Mouse (Mus musculus) heart, embryonic 11.5 days (tissue): ENCODE measurements around the gene Nfs1. TPM values are rescaled to one million over a fixed set of nuclear protein-coding genes. Genes with fewer than 3 reads are reported as not detected.
"Not testable (repeated sequence)": the region's sequence is repeated elsewhere in the genome, so short reads cannot be mapped to it uniquely, and the experiment has no call there.

Source experiments
- ATAC-seq: fragments of 200-750 bp; cut with Nextera tagmentation; replicated peaks from 2 replicates; pipeline ENCODE4 v1.8.0; 2017; ENCODE audit warnings: moderate library complexity; ENCODE audit not compliant: insufficient number of reproducible peaks, low FRiP score, low TSS enrichment
- H3K27ac ChIP-seq: fragments of 300-500 bp; sonication (generic); 2 replicates; pipeline ENCODE4 v1.5.1; 2014; ENCODE audit warnings: mild to moderate bottlenecking, low read depth, low read length
- H3K27me3 ChIP-seq: fragments of 300-500 bp; sonication (generic); 2 replicates; pipeline ENCODE4 v1.6.1; 2014; ENCODE audit warnings: mild to moderate bottlenecking, low read length, mixed read lengths; ENCODE audit not compliant: control insufficient read depth, insufficient read depth
- H3K36me3 ChIP-seq: fragments of 300-500 bp; sonication (generic); 2 replicates; pipeline ENCODE4 v1.6.1; 2014; ENCODE audit warnings: mild to moderate bottlenecking, low read length, moderate library complexity, mixed read lengths; ENCODE audit not compliant: control insufficient read depth, insufficient read depth
- H3K4me1 ChIP-seq: fragments of 300-500 bp; sonication (generic); 2 replicates; pipeline ENCODE4 v1.6.1; 2014; ENCODE audit warnings: low read length; ENCODE audit not compliant: control insufficient read depth, insufficient read depth
- H3K4me2 ChIP-seq: fragments of 300-500 bp; sonication (generic); 2 replicates; pipeline ENCODE4 v1.6.1; 2014; ENCODE audit warnings: mild to moderate bottlenecking, moderate library complexity
- H3K4me3 ChIP-seq: fragments of 300-500 bp; sonication (generic); 2 replicates; pipeline ENCODE4 v1.5.1; 2014; ENCODE audit warnings: low read depth, low read length
- H3K9ac ChIP-seq: fragments of 300-500 bp; sonication (generic); 2 replicates; pipeline ENCODE4 v1.6.1; 2014; ENCODE audit warnings: mild to moderate bottlenecking, low read depth, low read length, moderate library complexity
- H3K9me3 ChIP-seq: fragments of 300-500 bp; sonication (generic); replicated peaks from 2 replicates; pipeline ENCODE4 v1.6.1; 2016; ENCODE audit warnings: low read length; ENCODE audit not compliant: control insufficient read depth
- WGBS: fragments of 180-500 bp; shearing (Covaris S2); extraction: QIAGEN DNeasy Blood & Tissue Kit; methylation state at CpG from one replicate; pipeline ENCODE4 v1.1.7; 2014; ENCODE audit not compliant: insufficient replicate concordance; 5-methylcytosine and 5-hydroxymethylcytosine counted together
- polyA plus RNA-seq: library from polyadenylated mRNA; unstranded; fragments of >200 nt; fragmentation: Nextera tagmentation; extraction: Ambion mirVana; gene quantifications from 2 replicates; pipeline ENCODE4 v1.2.1, GENCODE M21; 2014

Nfs1 gene
- polyA plus RNA-seq, 1 experiment from 2014 or later: 55.7 TPM

GRCm38 (mm10) chr2:156126992-156127391 is 17.0 kb downstream of the Nfs1 start, which contains the start of gene Gm28036:
Gene Gm28036, minus strand, starts transcription at chr2:156127092.
- Histone ChIP-seq H3K4me3 (no peak within 1 kb of the TSS), H3K4me1 (no peaks in the 10 kb centered on the region), H3K27ac (no peak within 1 kb of the TSS), H3K36me3 (peaks cover 6% of the 10 kb centered on the region; the same call in 1 of the 2 replicates), H3K9ac (no peak within 1 kb of the TSS), H3K27me3 (no peaks in the 10 kb centered on the region), H3K9me3 (no peaks in the 10 kb centered on the region), H3K4me2 (no peak within 1 kb of the TSS)
- 89% methylated on average over 5 of the region's 5 CpGs for WGBS
- no peak for ATAC-seq

- Histone ChIP-seq H3K4me1 (no peaks in the 10 kb centered on the region), H3K9me3 (no peaks in the 10 kb centered on the region), H3K27me3 (no peaks in the 10 kb centered on the region), H3K27ac (no peak overlapping the region), H3K9ac (no peak overlapping the region), H3K4me3 (no peak overlapping the region), H3K36me3 (peaks cover 6% of the 10 kb centered on the region; the same call in 1 of the 2 replicates), H3K4me2 (no peak overlapping the region)
- ATAC-seq: no peak
- WGBS: 86% methylated on average over 5 of the region's 5 CpGs
Observed at GRCm38 (mm10) chr2:156123731-156124130, 20.3 kb downstream of the Nfs1 start.

DNA sequence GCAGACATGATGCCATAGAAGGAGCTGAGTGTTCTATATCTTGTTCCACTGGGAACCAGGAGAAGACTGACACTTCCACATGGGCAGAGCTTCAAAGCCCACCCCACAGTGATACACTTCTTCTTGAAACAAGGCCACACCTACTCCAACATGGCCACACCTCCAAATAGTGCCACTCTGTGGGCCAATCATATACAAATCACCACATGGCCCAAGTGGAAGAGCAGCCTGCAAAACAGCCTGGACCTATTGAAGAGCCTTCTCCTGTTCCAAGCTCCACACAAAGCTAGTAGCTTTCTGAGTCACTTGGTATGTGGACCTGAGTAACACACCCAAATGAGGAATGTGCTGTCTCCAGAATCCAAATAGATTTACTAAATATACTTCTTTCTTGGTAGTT is 24.4 kb downstream of the Nfs1 start:
- Histone ChIP-seq H3K9me3 (no peaks in the 10 kb centered on the region), H3K4me1 (no peaks in the 10 kb centered on the region), H3K4me3 (no peak overlapping the region), H3K9ac (no peak overlapping the region), H3K27ac (no peak overlapping the region), H3K4me2 (no peak overlapping the region), H3K27me3 (no peaks in the 10 kb centered on the region), H3K36me3 (0 out of 2 replicates have a peak, but pooled peaks cover 2% of the 10 kb centered on the region)
- ATAC-seq: no peak

- 24% methylated on average over 5 of the region's 5 CpGs for WGBS
- not testable (repeated sequence) for H3K4me1 ChIP-seq
Observed at GRCm38 (mm10) chr2:156112080-156112423, 31.9 kb downstream of the Nfs1 start.

GRCm38 (mm10) chr2:156111358-156112079 is 32.5 kb downstream of the Nfs1 start, which contains the start of the genes Cpne1 and Rbm12:
Gene Cpne1, minus strand, starts transcription at chr2:156111965.
Gene Rbm12, minus strand, starts transcription at chr2:156111978.
- Histone ChIP-seq H3K9ac (peak within 1 kb of the TSS; percentile 98), H3K27ac (peak within 1 kb of the TSS; percentile 92), H3K9me3 (no peaks in the 10 kb centered on the region), H3K4me2 (peak within 1 kb of the TSS; percentile 86), H3K4me3 (peak within 1 kb of the TSS; percentile 98), H3K4me1 (peaks cover 3% of the 10 kb centered on the region; the same call in 1 of the 2 replicates), H3K27me3 (no peaks in the 10 kb centered on the region), H3K36me3 (no peaks in the 10 kb centered on the region)
- under 1% methylated on average over 71 of the region's 74 CpGs for WGBS
- ATAC-seq: peak; percentile 85

More at GRCm38 (mm10) chr2:156112080-156112423, 31.9 kb downstream of the Nfs1 start:
- Histone ChIP-seq H3K27ac (peak overlapping the region; percentile 92), H3K4me3 (peak overlapping the region; percentile 98), H3K4me2 (peak overlapping the region; percentile 86), H3K9ac (peak overlapping the region; percentile 98)
- H3K27me3 ChIP-seq, ATAC-seq, H3K9me3 ChIP-seq, H3K36me3 ChIP-seq: not testable (repeated sequence)

- H3K9ac ChIP-seq: peak overlapping the region; percentile 98
- no peaks in the 10 kb centered on the region for H3K27me3 ChIP-seq
- peak overlapping the region; percentile 98 for H3K4me3 ChIP-seq
- ATAC-seq: peak; percentile 65
- no peaks in the 10 kb centered on the region for H3K36me3 ChIP-seq
- H3K27ac ChIP-seq: peak overlapping the region; percentile 92
- H3K4me1 ChIP-seq: peaks cover 3% of the 10 kb centered on the region; the same call in 1 of the 2 replicates
- 2% methylated on average over 16 of the region's 16 CpGs for WGBS
- peak overlapping the region; percentile 86 for H3K4me2 ChIP-seq
- no peaks in the 10 kb centered on the region for H3K9me3 ChIP-seq
Observed at GRCm38 (mm10) chr2:156110627-156111357, 33.2 kb downstream of the Nfs1 start.

DNA sequence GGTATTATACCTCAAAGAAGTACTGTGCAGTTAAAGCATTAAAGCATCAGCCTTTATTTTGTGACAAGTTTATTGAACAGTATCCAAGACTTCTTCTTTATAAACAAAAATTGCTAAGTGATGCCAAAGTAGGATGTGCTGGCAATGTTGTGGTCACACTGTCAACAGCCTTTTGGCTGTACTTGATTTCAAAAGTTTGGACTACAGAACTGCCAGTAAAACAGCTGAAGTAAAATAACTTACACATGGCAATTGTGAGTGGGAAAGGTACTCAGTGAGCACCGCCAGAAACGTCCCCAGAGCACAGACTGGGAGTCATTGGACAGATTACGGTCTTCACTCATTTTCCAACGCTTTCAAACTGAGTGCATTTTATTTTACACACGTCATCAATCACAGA is 52.1 kb downstream of the Nfs1 start:
- no peak for ATAC-seq
- Histone ChIP-seq H3K9ac (no peak overlapping the region), H3K27me3 (no peaks in the 10 kb centered on the region), H3K4me2 (no peak overlapping the region), H3K9me3 (no peaks in the 10 kb centered on the region), H3K4me1 (no peaks in the 10 kb centered on the region), H3K36me3 (peaks cover 18% of the 10 kb centered on the region), H3K27ac (no peak overlapping the region), H3K4me3 (no peak overlapping the region)
- 86% methylated on average over 5 of the region's 5 CpGs for WGBS

DNA sequence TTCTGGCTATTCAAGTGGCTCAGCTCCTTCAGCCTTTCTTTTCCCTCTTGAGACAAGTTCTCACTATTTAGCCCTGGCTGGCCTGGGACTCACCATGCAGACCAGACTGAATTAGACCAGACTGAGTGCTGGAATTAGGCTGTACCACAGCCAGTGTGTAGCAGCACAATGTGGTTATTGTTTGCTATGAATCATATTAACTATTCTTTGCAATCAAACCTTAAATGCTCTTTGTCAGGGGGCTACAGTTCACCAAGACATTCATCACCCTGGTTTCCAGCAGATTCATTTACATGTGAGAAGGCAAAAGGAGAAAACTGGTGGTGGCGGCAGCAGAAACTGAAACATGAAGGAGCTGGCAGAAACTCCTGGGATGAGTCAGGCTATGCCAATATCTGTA is 54.2 kb downstream of the Nfs1 start:
- H3K9me3 ChIP-seq: no peaks in the 10 kb centered on the region
- no peak overlapping the region for H3K4me2 ChIP-seq
- no peak for ATAC-seq
- no peak overlapping the region for H3K9ac ChIP-seq
- H3K4me3 ChIP-seq: no peak overlapping the region
- no peak overlapping the region for H3K27ac ChIP-seq
- no peaks in the 10 kb centered on the region for H3K27me3 ChIP-seq
- H3K4me1 ChIP-seq: no peaks in the 10 kb centered on the region
- 91% methylated on average over 1 of the region's 1 CpGs for WGBS
- H3K36me3 ChIP-seq: peaks cover 2% of the 10 kb centered on the region
